Mouse (Mus musculus) megakaryocyte, embryonic 14.5 days (primary cell): ENCODE measurements at regions not wholly inside any gene's neighbourhood (a gene's known extent, or its start where the extent isn't known, plus 50 kb on each side); places are given as distances from the start of the nearest gene placed in this dataset.

Experiments
- H3K27me3 ChIP-seq: replicated peaks from 2 replicates; pipeline ENCODE3; 2012; ENCODE audit warnings: inconsistent platforms
- H3K36me3 ChIP-seq: replicated peaks from 2 replicates; pipeline ENCODE3; 2012; ENCODE audit warnings: low read length, inconsistent platforms, mixed read lengths
- H3K4me1 ChIP-seq: 2 replicates; pipeline ENCODE4 v1.6.1; 2012; ENCODE audit warnings: inconsistent platforms
- H3K4me3 ChIP-seq: replicated peaks from 2 replicates; pipeline ENCODE3; 2012; ENCODE audit warnings: moderate library complexity, mild to moderate bottlenecking, inconsistent platforms
- H3K9me3 ChIP-seq: 2 replicates; pipeline ENCODE4 v1.6.1; 2012; ENCODE audit warnings: inconsistent platforms
- FLI1 ChIP-seq: IDR thresholded peaks from 2 replicates; pipeline ENCODE4 v1.6.1; 2012; ENCODE audit warnings: low read length, inconsistent platforms, mixed read lengths
- GATA1 ChIP-seq: IDR thresholded peaks from 3 replicates; pipeline ENCODE4 v1.6.1; 2012; ENCODE audit warnings: mixed read lengths, low read length, inconsistent platforms, borderline replicate concordance

- Histone ChIP-seq H3K9me3 (peaks cover 58% of the 10 kb centered on the region), H3K4me3 (no peak overlapping the region), H3K4me1 (no peaks in the 10 kb centered on the region), H3K27me3 (no peaks in the 10 kb centered on the region), H3K36me3 (no peaks in the 10 kb centered on the region)
- TF ChIP-seq GATA1 (no peak), FLI1 (no peak)
Observed at GRCm38 (mm10) chr4:142967604-142968003, 245.2 kb downstream of the Prdm2 start.

GRCm38 (mm10) chr4:142956832-142957429, 255.9 kb downstream of the Prdm2 start:
- peaks cover 43% of the 10 kb centered on the region for H3K9me3 ChIP-seq

DNA sequence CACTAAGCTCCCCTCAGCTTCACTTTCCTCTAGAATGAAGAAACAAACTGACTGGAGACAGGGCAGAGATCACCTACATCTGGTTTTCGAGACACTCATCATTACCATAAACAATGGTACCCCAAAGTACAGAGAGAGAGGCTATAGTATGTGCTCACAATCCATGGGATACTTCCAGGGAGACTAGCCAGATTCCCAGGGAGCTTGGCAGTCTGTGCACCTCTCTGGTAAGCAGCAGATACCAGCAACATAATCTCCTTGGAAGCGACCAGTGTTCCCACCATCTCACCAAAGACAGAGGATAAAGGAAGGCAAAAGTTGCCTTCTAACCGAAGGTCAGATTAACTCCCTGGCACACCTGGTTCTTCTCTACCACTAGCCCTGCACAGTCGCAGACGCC, 256.4 kb downstream of the Prdm2 start:
- Histone ChIP-seq H3K9me3 (peaks cover 41% of the 10 kb centered on the region), H3K36me3 (no peaks in the 10 kb centered on the region), H3K4me3 (no peak overlapping the region), H3K27me3 (no peaks in the 10 kb centered on the region), H3K4me1 (no peaks in the 10 kb centered on the region)
- no peak for TF ChIP-seq FLI1
- no peak for TF ChIP-seq GATA1

More at GRCm38 (mm10) chr4:142956832-142957429, 255.9 kb downstream of the Prdm2 start:
- no peaks in the 10 kb centered on the region for H3K27me3 ChIP-seq
- no peak overlapping the region for H3K4me3 ChIP-seq
- H3K4me1 ChIP-seq, result no peaks in the 10 kb centered on the region
- TF ChIP-seq GATA1 (no peak), FLI1 (no peak)
- no peaks in the 10 kb centered on the region for H3K36me3 ChIP-seq

DNA sequence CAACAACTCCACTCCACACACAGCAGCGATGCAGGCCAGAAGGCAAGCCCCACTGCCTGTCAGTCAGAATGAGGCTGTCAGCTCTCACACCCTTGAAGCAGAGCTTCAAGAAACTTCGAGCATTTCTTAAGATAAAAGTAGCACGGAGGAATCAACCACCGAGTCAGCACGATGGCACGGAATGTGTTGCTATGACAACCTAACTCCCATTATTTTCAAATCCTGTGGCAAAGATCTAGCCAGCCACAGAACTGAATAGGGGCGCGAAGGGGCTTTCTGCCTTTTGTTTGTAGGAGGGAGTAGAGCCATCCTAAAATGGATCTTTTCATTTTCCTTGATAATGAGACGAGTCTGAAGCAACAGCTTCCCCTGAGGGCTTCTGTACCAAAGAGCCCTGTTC, 259.1 kb downstream of the Prdm2 start:
- no peak overlapping the region for H3K4me3 ChIP-seq
- TF ChIP-seq FLI1, result no peak
- no peak for TF ChIP-seq GATA1
- H3K9me3 ChIP-seq, result peaks cover 39% of the 10 kb centered on the region
- no peaks in the 10 kb centered on the region for H3K36me3 ChIP-seq
- H3K27me3 ChIP-seq, result no peaks in the 10 kb centered on the region
- no peaks in the 10 kb centered on the region for H3K4me1 ChIP-seq

- peaks cover 44% of the 10 kb centered on the region for H3K9me3 ChIP-seq
- no peak for TF ChIP-seq GATA1
- no peak for TF ChIP-seq FLI1
- H3K4me1 ChIP-seq, result no peaks in the 10 kb centered on the region
- H3K27me3 ChIP-seq, result no peaks in the 10 kb centered on the region
- no peaks in the 10 kb centered on the region for H3K36me3 ChIP-seq
- H3K4me3 ChIP-seq, result no peak overlapping the region
Observed at GRCm38 (mm10) chr4:142952879-142953278, 259.9 kb downstream of the Prdm2 start.

GRCm38 (mm10) chr4:142947673-142948072, 265.1 kb downstream of the Prdm2 start:
- H3K4me3 ChIP-seq, result no peak overlapping the region
- no peaks in the 10 kb centered on the region for H3K36me3 ChIP-seq
- no peak for TF ChIP-seq FLI1
- no peak for TF ChIP-seq GATA1
- no peaks in the 10 kb centered on the region for H3K4me1 ChIP-seq
- peaks cover 52% of the 10 kb centered on the region for H3K9me3 ChIP-seq
- no peaks in the 10 kb centered on the region for H3K27me3 ChIP-seq

DNA sequence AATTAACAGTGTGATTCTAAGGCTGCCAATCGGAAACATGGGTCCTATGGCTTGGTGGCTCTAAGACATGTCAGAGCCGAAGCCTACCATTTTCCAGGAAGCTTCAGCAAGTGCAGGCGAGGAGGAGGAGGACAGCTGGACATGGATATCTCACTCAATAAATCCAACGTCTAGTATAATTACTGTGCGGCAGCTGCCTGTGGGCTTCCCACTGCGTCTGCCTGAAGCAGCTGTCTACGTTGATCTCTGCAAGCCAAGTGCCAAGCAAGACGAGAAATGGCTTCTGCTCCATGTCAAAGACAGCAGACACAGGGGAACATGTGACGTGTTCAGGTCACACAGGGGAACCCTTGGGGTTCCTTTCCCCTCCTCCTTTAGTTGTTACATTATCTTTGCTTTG, 279.2 kb downstream of the Prdm2 start:
- H3K4me1 ChIP-seq, result no peaks in the 10 kb centered on the region
- no peak for TF ChIP-seq GATA1
- TF ChIP-seq FLI1, result no peak
- no peaks in the 10 kb centered on the region for H3K27me3 ChIP-seq
- H3K4me3 ChIP-seq, result no peak overlapping the region
- peaks cover 45% of the 10 kb centered on the region for H3K9me3 ChIP-seq
- no peaks in the 10 kb centered on the region for H3K36me3 ChIP-seq

GRCm38 (mm10) chr4:142929245-142929644, 283.6 kb downstream of the Prdm2 start:
- H3K4me1 ChIP-seq, result no peaks in the 10 kb centered on the region
- H3K4me3 ChIP-seq, result peak overlapping the region; percentile 16
- TF ChIP-seq GATA1 (no peak), FLI1 (no peak)
- H3K27me3 ChIP-seq, result no peaks in the 10 kb centered on the region
- peaks cover 56% of the 10 kb centered on the region for H3K9me3 ChIP-seq
- H3K36me3 ChIP-seq, result no peaks in the 10 kb centered on the region

DNA sequence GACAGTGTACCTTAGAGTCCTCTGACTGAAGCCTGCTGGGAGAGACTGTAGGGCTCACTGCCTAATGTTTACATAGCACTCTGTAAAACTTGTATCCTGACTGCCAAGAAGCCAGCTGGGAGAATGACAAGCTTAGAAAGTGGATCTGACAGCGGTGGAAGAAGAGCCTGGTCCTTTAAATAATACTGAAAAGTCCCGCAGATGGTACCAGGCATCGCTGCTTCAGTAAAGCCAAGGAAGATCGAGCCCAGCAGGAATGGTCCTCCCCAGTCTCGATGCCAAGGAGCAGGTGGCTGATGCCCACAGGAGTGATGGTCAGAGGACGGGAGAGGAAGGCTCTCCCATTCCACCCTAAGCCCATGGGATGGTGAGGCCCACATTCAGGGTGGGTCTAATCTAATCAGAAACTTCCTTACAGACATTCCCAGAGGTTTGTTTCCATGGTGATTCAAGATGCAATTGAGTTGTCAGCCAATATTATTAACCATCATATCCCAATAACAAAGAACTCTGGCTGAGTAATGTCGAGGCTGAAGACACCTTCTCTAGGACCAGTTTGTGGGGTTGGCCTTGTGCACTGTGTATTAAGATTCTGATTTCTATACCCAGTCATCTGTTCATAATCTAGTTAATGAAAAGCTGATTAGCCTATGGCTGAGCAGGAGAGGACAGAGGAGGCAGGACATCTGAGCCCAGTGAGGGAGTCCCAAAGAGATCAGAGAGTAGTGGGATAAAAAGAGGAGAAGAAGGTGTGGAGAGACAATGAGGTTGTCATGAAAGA, 285.3 kb downstream of the Prdm2 start:
- Histone ChIP-seq H3K4me1 (no peaks in the 10 kb centered on the region), H3K4me3 (no peak overlapping the region), H3K27me3 (no peaks in the 10 kb centered on the region), H3K36me3 (no peaks in the 10 kb centered on the region), H3K9me3 (peaks cover 54% of the 10 kb centered on the region)
- no peak for TF ChIP-seq FLI1
- TF ChIP-seq GATA1, result no peak

DNA sequence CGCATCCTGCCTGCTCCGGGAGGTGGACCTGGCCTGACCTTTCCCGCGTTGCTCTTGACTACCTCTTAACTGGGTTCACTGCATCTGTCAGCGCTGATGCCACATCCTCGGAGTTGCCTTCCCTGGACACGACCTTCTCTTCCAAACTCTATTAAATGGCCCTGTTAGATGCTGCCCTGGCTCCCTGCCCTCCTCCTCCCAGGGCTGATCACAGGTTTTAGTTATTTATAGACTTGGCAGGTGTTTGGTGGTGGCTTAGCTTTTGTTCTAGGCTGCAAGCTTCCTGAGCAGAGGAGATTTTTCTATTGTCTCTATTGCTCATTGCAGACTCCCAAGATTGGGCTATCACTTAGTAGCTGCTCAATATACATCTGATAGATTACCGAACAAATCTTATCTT, 287.7 kb downstream of the Prdm2 start:
- Histone ChIP-seq H3K36me3 (no peaks in the 10 kb centered on the region), H3K27me3 (no peaks in the 10 kb centered on the region), H3K4me1 (no peaks in the 10 kb centered on the region), H3K9me3 (peaks cover 48% of the 10 kb centered on the region), H3K4me3 (no peak overlapping the region)
- TF ChIP-seq FLI1 (no peak), GATA1 (no peak)
